In the genomic region with DNA sequence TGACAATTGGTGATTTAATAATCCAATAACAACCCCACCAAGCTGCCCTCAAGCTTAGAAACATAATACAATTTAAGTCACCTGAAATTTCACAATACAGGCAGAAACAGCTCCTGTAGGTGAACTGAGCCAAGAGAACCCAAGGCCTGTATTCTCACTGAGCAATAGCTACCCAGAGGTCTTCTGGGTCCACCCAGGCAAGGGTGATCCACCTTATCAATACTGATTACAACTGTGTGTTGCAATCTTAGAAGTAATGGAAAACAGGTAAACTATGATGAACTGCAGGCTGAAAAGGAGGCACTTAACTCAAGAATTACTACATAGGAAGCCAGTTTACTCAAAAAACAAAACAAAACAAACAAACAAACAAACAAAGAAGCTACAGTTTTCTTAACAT, we compare ENCODE assay signal across 19 mouse cellular contexts.
"Had no signal": no experiment of that assay in that cellular context is flagged by ENCODE, and none has a peak within 500 bp of the region (broad histone marks: within the 10 kb centered on the region; RNA-seq: fewer than 3 reads in every experiment).

No protein-coding gene starts in this region.

- H3K9me3 ChIP-seq: liver, embryonic 15.5 days; midbrain, embryonic 12.5 days; neural tube, embryonic 13.5 days; neural tube, embryonic 15.5 days had no signal

- H3K4me1 ChIP-seq: neural tube, embryonic 13.5 days; neural tube, embryonic 15.5 days had no signal

- H3K9ac ChIP-seq: liver, embryonic 15.5 days; lung, embryonic 14.5 days; midbrain, embryonic 12.5 days; neural tube, embryonic 13.5 days; neural tube, embryonic 15.5 days had no signal

- H3K4me2 ChIP-seq: liver, embryonic 15.5 days; lung, embryonic 14.5 days; midbrain, embryonic 12.5 days; neural tube, embryonic 13.5 days; neural tube, embryonic 15.5 days had no signal

- H3K27me3 ChIP-seq: liver, embryonic 15.5 days; midbrain, embryonic 12.5 days; neural tube, embryonic 13.5 days; neural tube, embryonic 15.5 days had no signal

- ATAC-seq: midbrain, embryonic 16.5 days had no signal

- DNase-seq: lung, adult 18-20 months; lung, embryonic 14.5 days; lung, postnatal 10 days; lung, postnatal 4 days; midbrain, embryonic 14.5 days; retina, postnatal 1 day; right cerebral cortex, adult 18-20 months; right cerebral cortex, postnatal 25 days; right cerebral cortex, postnatal 4 days; spleen, adult 18-20 months; thymus, adult 18-20 months; thymus, postnatal 14 days; thymus, postnatal 36 days had no signal

- H3K36me3 ChIP-seq: liver, embryonic 15.5 days; midbrain, embryonic 12.5 days; neural tube, embryonic 13.5 days; neural tube, embryonic 15.5 days had no signal

- H3K27ac ChIP-seq: liver, embryonic 15.5 days; midbrain, embryonic 12.5 days; neural tube, embryonic 13.5 days; neural tube, embryonic 15.5 days had no signal

- H3K4me3 ChIP-seq: liver, embryonic 15.5 days; midbrain, embryonic 12.5 days; myocyte; neural tube, embryonic 13.5 days; neural tube, embryonic 15.5 days had no signal
